Mouse (Mus musculus) spleen, postnatal 36 days (tissue): ENCODE measurements around the gene Csnk2b.

ENCODE experiments used
- DNase-seq, 2 experiments: peaks; one replicate each; pipeline ENCODE4 v3.0.0; 2022; ENCODE audit warnings: low spot score in 2 of 2, mixed read lengths in 1 of 2

Gene Csnk2b

DNA sequence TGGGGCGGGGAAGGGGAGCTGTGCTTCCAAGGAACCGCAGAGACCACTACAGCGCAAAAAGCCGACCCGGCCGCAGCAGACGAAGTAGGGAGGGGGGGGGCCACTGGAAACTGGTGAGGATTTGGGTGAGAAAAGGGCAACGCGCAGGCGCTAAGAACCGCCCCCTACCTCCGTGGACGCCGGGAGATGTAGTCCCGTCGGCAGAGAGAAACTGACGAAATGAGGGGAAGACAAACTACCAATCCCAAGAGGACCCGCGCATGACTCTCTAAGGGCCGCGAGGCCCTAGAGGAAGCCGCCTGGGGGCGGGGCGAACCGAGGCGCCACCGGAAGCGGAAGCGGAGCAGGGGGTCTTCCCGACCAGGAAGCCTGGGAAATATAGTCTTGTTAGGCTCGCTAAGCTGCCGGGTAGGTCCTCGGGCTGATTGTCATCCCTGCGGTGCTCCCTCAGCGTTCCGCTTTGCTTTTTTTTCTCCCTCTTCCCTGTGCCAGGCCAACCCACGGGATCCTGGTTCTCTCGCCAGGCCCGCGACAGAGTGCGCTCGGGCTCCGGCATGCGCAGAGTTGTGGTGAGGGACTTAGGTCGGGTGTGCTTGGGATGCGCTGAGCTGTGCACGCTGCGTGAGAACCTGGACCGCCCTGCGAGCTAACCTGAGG, 582 bp downstream of the Csnk2b start, which contains the start of gene Gpank1:
Gpank1 (plus strand) TSS at position 313 of the 657 bp plus-strand sequence.
- peak; percentile 99 for DNase-seq

DNA sequence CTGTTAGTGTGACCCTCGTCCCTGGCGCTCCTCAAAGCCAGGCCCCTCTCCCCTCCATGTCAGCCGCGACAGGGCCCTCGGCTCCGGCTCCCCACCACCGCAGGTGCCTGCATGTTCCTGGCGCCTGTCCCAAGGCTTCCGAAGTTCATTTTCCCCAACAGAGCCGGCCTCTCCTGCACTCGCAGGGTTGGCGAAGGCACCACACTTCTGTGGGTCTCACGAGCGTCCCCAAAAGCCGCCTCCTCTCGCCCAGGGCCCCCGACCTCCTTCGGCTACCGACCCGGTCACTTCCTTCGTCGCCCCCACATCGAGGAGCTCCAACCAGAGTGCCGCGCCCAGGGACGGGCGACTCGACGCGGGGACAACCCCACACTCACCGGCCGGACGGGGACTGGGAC, 1.1 kb downstream of the Csnk2b start:
- no peak for DNase-seq

DNA sequence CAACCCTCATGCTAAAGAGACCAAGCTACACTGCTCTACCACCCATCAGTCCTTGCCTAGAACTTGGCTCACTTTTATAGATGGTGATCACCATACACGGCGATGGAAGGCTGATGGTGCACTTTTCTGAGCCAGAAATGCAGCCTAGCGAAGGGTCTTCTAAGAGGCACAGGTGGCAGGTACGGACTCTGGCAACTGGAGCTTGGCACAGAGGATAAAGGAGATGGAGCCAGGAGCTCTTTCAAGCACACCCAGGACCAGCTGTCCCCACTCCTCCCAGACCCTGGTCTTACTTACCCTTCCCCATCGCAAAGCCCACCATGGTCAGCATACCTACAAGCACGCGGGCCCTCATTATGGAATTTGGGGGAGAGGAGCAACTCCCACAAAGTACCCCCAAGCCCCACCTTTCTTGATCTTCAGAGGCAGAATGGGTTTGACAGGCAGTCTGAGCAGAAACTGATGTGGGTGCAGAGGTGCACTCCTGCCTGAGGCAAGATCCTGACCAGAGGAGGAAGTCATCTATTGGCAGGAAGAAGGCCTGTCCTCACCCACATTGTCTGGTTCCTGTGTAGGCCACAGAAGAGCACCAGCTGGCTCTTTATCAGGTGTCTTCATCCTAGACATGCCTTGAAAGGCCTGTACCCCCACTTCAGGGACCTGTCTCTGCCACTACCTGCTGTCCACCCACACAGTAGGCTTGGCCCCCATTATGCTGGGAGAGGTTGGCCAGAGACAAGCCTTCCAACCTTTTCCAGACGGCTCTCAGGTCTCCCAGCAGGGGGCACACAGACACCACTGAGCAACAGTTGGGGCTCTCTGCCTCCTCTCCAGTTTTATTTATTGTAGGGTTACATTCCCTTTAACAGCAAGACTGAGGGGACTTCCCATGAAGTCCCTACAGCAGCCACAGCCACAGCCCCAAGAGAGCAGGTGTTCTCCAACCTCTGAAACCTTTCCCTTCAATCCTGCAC, 6.5 kb downstream of the Csnk2b start, which contains the start of gene Ly6g5b:
Ly6g5b (minus strand) TSS at position 383 of the 974 bp plus-strand sequence.
- peak; percentile 34 to 45 for DNase-seq

DNA sequence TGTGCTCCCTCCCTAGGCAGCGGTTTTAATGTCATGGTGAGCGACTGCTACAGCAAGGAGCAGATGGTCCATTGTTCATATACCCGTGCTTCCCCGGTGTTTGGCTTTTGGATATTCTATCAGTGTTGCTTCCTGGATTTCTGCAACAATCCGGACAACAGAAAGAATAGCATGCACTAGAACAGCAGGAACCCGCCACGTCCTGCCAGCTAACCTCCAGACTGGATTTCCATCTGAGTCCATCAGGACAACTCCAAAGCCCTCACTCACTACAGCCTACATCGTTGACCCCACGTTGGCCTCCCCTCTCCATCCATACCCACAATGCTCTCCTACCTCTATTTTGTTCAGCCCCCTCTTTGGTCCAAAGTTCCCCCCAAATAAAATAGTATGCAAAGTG, 10.1 kb downstream of the Csnk2b start:
- DNase-seq, result no peak

DNA sequence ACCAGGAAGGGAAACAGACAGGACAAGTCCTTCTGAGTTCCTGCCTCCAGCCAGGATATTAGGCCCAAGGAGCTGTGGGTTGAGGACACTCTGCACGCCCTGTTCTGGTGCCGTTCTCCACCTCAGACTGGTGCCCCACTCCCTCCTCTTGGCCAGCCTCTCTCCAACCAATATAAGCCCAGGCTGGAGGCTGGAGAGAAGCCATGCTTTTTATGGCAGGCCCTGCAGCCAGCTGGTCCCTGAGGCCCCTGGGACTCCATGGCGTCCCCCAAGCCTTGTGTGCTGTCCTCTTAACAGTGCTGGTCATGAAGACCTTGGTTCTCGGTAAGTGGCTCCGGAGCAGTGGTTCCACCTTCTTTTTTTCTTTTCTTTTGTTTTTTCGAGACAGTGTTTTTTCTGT, 13.8 kb downstream of the Csnk2b start, which contains the start of gene Ly6g5c:
Ly6g5c (plus strand) TSS at position 183 of the 400 bp plus-strand sequence.
- DNase-seq, result no peak

DNA sequence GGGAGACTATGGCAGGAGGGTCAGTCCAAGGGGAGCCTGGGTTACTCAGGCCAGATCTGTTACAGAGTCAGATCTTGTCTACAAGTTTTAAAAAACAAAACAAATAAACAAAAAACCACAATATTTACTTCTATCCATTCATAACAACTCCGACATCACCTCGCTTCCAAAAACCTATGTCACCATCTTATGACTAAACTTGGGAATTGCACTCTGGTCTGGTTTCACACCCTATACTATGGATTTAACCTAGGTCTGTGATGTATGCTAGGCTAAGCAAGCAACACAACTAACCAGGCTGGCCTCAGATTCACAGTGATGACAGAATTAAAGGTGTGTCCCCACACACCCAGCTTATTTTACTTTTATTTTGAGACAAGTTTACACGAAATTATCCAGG, 15.3 kb downstream of the Csnk2b start:
- DNase-seq, result no peak

DNA sequence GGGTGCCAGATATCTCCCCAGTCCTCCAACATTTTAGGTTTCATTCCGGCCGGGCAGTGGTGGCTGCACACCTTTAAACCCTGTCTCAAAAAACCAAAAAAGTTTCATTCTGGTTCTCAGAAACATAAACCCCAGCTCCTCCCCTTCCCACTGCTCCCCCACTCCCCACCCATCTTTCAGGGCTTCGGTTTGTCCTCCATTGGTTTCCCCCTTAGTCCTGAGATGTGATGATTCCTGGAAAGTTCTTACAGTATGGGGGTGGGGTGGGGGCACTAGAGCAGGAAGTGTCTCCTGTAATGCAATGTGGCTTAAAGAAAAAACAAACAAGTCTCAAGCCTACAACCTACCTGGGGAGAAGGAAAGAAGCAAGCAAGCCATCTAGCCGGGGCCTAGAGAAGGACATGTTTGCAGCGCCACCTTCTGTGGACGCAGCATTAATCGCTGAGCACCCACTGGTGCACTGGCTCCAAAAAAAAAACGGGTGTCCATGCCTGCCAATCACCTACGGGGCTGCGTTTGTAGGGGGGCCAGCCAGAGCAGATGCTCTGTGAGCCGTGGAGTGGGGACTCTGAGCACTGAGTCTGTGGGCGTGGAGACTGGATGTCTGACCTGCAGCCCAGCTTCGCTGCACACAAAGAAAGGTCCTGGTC, 16.0 kb downstream of the Csnk2b start:
- peak; percentile 27 to 39 for DNase-seq

DNA sequence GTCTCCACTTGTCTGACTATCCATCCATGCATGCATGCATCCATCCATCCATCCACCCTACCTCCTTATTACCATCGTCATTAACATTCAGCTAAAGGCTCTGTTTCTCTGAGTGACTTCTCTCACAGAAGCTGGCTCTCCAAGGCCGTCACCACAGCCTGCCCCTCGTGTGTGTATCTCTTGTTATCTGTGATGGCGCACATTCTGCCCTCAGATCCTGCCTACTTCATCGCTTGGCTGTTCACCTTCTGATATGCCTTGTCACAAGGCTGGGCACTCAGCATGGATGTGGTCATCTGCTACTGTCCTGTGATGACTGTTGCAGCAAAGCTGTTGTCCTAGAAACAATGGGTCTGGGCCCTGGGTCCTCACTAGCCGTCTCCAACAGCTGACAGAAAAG, 17.1 kb downstream of the Csnk2b start:
- DNase-seq, result peak; percentile 26 to 52

DNA sequence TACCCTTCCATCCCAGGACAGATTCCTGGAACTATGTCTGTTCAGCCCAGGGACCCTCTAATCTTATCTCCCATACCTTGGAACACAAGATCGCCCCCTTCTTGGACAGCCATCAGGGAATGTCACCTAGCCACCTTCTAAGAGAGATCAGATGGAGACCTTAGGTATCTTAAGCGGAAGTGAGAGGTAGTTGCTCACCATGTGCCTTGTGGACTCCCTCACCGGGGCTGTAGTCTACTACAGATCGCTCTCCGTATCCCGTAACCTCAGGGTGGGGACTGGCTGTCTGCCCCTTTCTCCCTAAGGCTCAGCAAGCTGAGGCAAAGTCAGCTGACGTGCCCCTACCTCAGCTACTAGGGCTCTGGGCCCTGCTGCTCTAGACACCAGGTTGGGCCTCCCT, 17.8 kb downstream of the Csnk2b start:
- no peak for DNase-seq

DNA sequence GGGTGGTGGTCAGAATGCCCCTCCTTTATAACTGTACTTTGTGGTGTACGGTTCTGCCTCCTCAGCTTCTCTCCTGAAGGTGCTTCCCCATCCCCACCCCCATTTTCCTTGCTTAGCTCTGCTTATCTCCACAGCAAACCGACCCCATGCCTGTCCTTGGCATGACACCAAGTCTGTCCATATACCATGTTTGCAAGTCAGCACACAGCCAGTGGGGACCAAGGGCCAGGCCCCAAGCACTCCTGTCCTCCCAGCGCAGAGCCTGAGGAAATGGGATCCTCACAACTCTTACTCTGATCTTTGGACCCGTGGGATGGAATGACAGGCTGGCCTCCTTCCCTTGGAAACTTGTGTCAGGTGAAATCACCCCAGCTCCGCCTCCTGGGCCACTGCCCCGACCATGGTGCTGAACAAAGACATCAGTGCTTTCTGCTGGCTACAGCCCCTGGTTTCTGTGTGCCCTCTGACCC, 18.6 kb downstream of the Csnk2b start:
- DNase-seq, result peak; percentile 19 to 44

DNA sequence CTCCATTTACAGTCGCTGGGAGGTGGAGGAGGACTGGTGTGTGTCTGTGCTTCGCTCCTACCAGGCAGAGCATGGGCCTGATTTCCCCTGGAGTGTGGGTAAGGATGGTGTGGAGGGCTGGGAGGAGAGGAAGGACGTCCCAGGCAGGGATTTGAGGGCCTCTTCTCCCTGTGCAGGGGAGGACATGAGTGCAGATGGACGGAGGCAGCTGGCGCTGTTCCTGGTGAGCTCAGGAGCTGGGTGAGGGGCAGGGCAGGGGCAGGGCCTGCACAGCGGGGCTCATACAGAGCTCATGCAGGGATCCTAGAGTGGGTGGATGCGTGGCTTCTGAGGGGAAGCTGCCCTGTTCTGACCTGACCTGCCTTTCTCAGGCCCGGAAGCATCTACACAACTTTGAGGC, 19.6 kb downstream of the Csnk2b start:
- no peak for DNase-seq

DNA sequence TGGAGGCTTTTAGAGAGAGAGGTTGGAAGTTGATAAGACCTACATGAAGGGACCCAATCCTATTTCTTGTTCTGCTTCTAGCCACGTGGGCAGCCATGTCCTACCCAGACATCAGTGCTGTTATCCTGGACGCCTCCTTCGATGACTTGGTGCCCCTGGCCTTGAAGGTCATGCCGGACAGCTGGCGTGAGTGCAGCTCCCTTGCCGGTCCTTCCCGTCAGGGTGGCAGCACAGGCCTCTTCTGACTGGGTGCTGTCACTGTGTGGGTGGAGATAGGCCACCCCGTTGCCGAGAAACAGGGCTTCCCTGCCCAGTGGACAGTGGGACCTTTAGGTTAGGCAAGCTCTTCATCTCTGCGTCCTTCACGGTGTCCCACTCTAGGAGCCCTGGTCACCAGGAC, 20.7 kb downstream of the Csnk2b start:
- no peak for DNase-seq

DNA sequence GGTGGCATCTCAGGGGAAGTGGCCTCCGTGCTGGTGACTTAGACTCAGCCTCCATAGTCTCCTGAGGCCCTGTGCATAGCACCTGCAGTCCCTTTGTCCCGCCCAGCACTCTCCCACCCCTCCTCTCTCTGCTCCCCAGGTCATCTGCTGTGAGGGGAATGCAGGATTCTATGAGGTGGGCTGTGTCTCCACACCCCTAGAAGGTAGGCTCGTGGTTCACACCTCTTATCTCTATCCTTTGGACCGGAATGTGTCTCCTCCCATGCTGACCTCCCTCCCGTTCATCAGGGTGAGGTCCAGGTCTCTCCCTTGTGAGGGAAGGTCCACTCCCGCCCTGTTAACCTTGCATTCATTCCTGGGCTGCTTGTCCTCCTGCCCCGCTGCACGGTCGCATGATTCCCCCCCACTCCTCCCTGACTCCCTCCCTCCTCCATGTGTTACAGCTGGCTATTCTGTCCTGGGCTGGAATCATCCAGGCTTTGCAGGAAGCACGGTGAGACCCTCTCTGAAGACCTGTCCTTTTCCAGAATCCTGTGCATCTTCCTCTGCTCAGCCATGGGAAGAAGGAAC, 21.6 kb downstream of the Csnk2b start:
- no peak for DNase-seq

DNA sequence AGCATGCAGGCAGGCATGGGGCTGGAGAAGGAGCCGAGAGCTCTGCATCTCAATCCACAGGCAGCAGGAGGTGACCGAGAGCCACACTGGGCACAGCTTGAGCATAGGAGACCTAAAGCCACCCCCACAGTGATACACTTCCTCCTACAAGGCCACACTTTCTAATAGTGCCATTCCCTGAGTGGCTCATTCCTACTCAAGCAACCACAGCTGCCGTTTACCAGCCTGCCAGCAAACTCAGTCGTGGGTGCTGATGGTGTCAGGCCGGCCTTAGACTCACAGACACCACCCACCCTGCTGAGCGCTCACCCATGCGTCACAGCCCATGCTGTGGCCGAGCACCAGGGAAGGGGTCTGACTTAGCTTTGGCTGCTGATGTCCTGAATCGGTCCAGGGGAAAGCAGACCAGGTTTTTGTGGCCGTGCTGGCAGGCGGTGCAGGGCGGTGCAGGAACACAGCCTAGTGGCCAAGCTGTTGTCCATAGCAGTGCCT, 24.6 kb downstream of the Csnk2b start:
- DNase-seq, result no peak

DNA sequence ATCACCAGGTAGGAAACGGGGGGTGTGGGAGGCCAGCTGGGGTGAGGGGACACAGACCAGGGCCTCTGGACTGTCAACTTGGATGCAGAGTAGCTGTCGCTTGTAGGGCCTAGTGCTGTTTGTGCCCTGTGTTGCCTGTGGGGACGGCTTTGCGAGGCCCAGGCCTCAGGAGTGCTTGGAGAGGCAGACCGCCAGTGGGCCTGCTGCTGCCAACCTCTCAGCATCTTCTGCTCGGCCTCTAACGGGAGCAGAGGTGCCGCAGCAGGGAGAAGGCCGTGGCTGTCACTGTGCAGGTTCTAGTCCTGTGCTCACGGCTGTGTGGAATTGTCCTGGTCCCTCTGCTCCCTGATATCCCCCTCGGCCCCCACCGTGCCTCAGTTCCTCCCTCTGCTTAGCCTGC, 25.3 kb downstream of the Csnk2b start:
- no peak for DNase-seq

DNA sequence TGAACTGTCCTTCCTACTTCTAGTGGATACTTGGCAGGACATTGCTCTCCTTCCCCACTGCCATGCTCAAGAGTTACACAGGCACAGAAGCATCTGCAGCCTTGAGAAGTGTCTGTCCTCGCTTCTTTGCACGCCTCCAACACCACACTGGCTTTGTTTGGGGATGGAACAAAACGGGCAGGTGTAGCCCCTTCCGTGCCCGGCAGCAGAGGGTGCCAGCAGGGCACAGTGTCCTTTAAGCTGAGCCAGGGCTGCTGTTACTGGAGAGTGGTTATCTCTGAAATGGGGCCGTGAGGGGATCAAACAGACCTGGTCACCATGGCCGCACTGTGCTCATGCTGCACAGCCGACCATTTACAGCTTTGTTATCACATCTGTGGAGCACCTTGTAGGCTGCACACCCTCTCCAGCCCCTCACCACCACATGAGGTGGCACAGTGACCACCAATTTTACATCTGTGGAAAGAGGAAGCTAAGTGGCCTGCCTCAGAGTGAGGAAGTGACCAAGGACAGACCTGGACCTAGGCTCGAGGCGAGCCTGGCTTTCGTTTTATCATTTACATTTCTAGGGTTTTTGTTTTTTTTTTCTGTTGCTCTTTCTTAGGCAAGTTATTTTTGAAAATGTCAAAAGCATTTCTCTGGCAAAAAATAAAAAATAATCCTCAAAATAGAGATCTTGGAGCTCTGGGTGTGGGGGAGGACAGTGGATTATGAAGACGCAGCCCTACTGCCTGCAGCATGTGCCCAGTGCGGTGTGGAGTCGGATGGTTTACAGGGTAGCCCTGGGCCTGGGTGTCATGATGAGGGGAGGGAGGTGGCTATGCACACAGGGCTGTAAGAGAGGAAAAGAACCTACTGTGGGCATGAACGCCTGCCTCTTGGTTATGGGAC, 27.1 kb downstream of the Csnk2b start:
- DNase-seq, result no peak

DNA sequence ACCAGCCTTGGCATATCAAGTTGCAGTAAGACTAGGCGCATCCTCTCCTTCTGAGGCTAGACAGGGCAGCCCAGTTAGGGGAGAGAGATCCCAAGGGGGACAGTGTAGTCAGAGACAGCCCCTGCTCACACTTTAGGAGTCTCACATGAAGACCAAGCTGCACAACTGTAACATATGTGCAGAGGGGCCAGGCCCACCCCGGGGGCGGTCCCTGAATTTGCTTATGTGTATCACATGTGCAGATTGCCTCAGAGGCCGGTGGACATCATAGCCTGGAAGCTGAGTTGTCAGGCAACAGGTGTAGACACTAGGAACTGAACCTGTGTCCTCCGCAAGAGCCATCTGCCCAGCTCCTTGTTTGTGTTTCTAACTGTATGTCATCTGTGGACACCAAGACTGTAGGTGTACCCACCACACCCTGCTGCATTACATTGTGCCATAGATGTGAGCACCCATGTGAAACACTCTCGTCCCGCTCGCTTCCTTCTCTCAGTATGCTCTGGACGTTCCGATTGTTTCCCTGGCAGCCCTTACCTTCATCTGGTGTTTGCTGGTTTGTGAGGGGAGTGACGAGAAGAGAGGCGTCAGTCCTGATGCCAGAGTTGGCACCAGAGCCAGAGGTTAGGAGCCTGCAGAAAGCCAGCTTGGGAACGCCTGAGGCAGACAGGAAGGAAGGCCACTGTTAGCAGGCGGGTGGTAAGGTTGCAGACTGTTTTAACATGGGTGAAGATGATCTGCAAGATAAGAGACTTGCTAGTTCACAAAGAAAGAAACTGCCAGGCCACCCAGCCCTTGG, 29.3 kb downstream of the Csnk2b start:
- no peak for DNase-seq

DNA sequence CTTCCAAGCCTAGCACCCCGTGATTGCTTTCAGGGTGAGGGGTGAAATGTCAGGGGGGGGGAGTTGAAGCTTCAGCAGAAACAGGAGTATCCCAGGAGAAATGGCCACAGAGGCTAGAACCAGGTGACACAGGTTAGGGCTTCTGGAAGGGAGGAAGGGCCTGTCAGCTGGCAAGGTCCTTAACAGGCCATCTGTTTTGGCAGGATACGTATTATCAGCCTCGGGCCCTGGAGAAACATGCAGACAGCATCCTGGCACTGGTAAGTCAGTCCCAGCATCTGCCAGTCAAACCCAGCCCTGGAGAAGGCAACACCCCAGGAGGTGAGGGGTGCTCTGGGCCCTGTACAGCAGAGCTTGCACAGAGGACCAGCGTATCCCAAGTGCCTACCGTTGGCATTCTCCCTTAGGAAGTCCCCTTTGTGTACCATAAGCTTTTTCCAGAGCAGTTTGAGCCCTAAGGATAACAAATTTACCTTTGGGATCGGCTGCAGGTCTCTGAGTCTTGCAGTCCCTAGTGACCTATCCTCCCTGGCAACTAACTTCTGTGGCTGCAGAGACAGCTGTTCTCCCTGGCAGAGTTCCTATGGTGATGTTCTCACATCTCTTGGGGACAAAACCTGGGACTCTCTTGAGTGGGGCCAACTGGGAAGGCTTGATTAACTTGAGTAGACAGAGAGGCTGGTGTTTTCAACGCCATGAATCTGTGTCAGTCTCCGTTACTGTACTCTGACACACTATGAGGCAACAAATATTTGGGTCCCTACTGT, 31.5 kb downstream of the Csnk2b start:
- DNase-seq, result peak; percentile 51 to 61
